Mouse (Mus musculus): ENCODE measurements around the gene B830017H08Rik.

GRCm38 (mm10) chr16:17830385-17831178 is 2.3 kb upstream of the B830017H08Rik start:
- TF ChIP-seq NELFE (IDR thresholded peaks at IDR 0.05; ENCODE audit: low read depth, low read length) (no peak), MEF2A (IDR thresholded peaks at IDR 0.05; ENCODE audit: borderline replicate concordance, low read depth, low read length) (no peak), ELF1 (IDR thresholded peaks at IDR 0.05; ENCODE audit: low read depth, low read length) (no peak), POLR2AphosphoS2 (IDR thresholded peaks at IDR 0.05; ENCODE audit: low read depth, low read length) (no peak)
